Comparison of ENCODE assay signal across 21 mouse cellular contexts in the genomic region with DNA sequence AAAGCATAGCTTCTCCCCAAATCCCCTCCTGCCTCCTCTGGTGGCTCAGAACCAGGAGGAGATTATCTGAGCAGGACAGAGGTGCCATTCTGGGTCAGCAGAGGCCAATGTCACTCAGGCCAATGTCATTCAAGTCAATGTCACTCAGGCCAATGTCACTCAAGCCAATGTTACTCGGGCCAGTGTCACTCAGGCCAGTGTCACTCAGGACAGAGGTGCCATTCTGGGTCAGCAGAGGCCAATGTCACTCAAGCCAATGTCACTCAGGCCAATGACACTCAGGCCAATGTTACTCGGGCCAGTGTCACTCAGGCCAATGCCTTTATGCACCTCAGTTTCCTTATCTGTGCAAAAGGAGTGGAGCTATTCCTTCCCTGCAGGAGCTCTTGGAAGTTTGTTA. TPM values are rescaled to one million over a fixed set of nuclear protein-coding genes. Genes with fewer than 3 reads are reported as not detected.
A peak's percentile ranks its signal among the peaks of the same experiment; 100 is the strongest.
DNase-seq lines count a peak whose midpoint lies in the region; ATAC-seq and TF ChIP-seq lines count a peak whose summit lies in the region.
"Had no signal": no experiment of that assay in that cellular context is flagged by ENCODE, and none has a peak within 500 bp of the region (broad histone marks: within the 10 kb centered on the region; RNA-seq: fewer than 3 reads in every experiment).

No protein-coding gene starts in this region.

- no peak overlapping the region for H3K4me3 ChIP-seq in liver, postnatal 0 days (ENCODE audit: low read depth, low read length)
- no peak overlapping the region for H3K4me3 ChIP-seq in liver, embryonic 12.5 days
- H3K4me3 ChIP-seq in testis, adult 2 months (ENCODE audit: control insufficient read depth, low read depth, low read length): no peak overlapping the region
- H3K4me3 ChIP-seq: embryonic facial prominence, embryonic 10.5 days; embryonic facial prominence, embryonic 12.5 days; forebrain, embryonic 13.5 days; forebrain, embryonic 15.5 days had no signal

- TF ChIP-seq EP300 in liver, postnatal 0 days (IDR thresholded peaks at IDR 0.05; ENCODE audit: low read depth): no peak

- no peaks in the 10 kb centered on the region for H3K9me3 ChIP-seq in liver, postnatal 0 days (ENCODE audit: low read length)
- H3K9me3 ChIP-seq in liver, embryonic 12.5 days (replicated peaks): no peaks in the 10 kb centered on the region
- H3K9me3 ChIP-seq: embryonic facial prominence, embryonic 10.5 days; embryonic facial prominence, embryonic 12.5 days; forebrain, embryonic 13.5 days; forebrain, embryonic 15.5 days had no signal

- no peak for DNase-seq in liver, postnatal 0 days
- DNase-seq in testis, postnatal 10 days (ENCODE audit: low spot score): no peak
- no peak for DNase-seq in yolk sac, embryonic 10.5 days (ENCODE audit: low spot score)
- DNase-seq: adrenal gland, adult 2 months; adrenal gland, postnatal 10 days; adrenal gland, postnatal 25 days; cerebellum, adult 2 months; cerebellum, adult 9-10 months; cerebellum, postnatal 10 days; forebrain, postnatal 0 days had no signal

- no peak overlapping the region for H3K9ac ChIP-seq in liver, postnatal 0 days (replicated peaks)
- H3K9ac ChIP-seq in liver, embryonic 12.5 days: no peak overlapping the region
- H3K9ac ChIP-seq: embryonic facial prominence, embryonic 12.5 days; forebrain, embryonic 13.5 days; forebrain, embryonic 15.5 days; forebrain, postnatal 0 days had no signal

- TF ChIP-seq POLR2A in testis, adult 2 months (IDR thresholded peaks at IDR 0.05; ENCODE audit: control insufficient read depth, low read depth, low read length): no peak

- no peaks in the 10 kb centered on the region for H3K36me3 ChIP-seq in liver, postnatal 0 days (replicated peaks; ENCODE audit: insufficient read depth, low read length)
- H3K36me3 ChIP-seq in liver, embryonic 12.5 days: no peaks in the 10 kb centered on the region
- H3K36me3 ChIP-seq in testis, adult 2 months (ENCODE audit: control insufficient read depth, insufficient read depth, low read length): no peaks in the 10 kb centered on the region
- H3K36me3 ChIP-seq: embryonic facial prominence, embryonic 10.5 days; embryonic facial prominence, embryonic 12.5 days; forebrain, embryonic 15.5 days had no signal

- H3K27me3 ChIP-seq in liver, postnatal 0 days (ENCODE audit: insufficient read depth, low read length): no peaks in the 10 kb centered on the region
- H3K27me3 ChIP-seq in liver, embryonic 12.5 days (replicated peaks): 0 out of 2 replicates have a peak, but pooled peaks cover 14% of the 10 kb centered on the region
- H3K27me3 ChIP-seq in testis, adult 2 months (ENCODE audit: control insufficient read depth, insufficient read depth, low read length): no peaks in the 10 kb centered on the region
- H3K27me3 ChIP-seq: embryonic facial prominence, embryonic 12.5 days; forebrain, embryonic 15.5 days had no signal

- no peaks in the 10 kb centered on the region for H3K4me1 ChIP-seq in liver, postnatal 0 days (ENCODE audit: insufficient read depth)
- H3K4me1 ChIP-seq in liver, embryonic 12.5 days: no peaks in the 10 kb centered on the region
- H3K4me1 ChIP-seq in testis, adult 2 months (ENCODE audit: control insufficient read depth, insufficient read depth, low read length): peaks cover 9% of the 10 kb centered on the region

- no peak overlapping the region for H3K4me2 ChIP-seq in liver, postnatal 0 days (ENCODE audit: low read depth, low read length)
- H3K4me2 ChIP-seq in liver, embryonic 12.5 days: no peak overlapping the region
- H3K4me2 ChIP-seq: embryonic facial prominence, embryonic 12.5 days; forebrain, embryonic 13.5 days; forebrain, embryonic 15.5 days had no signal

- WGBS in liver, postnatal 0 days (ENCODE audit: insufficient replicate concordance): 81% methylated on average over 2 of the region's 2 CpGs
- WGBS in liver, embryonic 12.5 days (ENCODE audit: insufficient replicate concordance): 55% methylated on average over 2 of the region's 2 CpGs

- ATAC-seq in liver, postnatal 0 days: peak; percentile 81
- ATAC-seq in liver, embryonic 12.5 days: no peak
- ATAC-seq: forebrain, embryonic 13.5 days; forebrain, embryonic 15.5 days; forebrain, postnatal 0 days had no signal

- H3K27ac ChIP-seq in liver, postnatal 0 days (ENCODE audit: low read depth): no peak overlapping the region
- no peak overlapping the region for H3K27ac ChIP-seq in liver, embryonic 12.5 days
- H3K27ac ChIP-seq in testis, adult 2 months (ENCODE audit: control insufficient read depth, insufficient read depth, low read depth, low read length): peak overlapping the region; percentile 16; the same call in 1 of the 2 replicates
- H3K27ac ChIP-seq: embryonic facial prominence, embryonic 10.5 days; embryonic facial prominence, embryonic 12.5 days; forebrain, embryonic 13.5 days; forebrain, embryonic 15.5 days had no signal

- no peak for TF ChIP-seq CTCF in liver, postnatal 0 days (IDR thresholded peaks at IDR 0.05; ENCODE audit: low read depth)
- no peak for TF ChIP-seq CTCF in testis, adult 2 months (IDR thresholded peaks at IDR 0.05; ENCODE audit: control insufficient read depth, insufficient read depth, insufficient replicate concordance, low read depth, low read length)

RNA-seq across cellular contexts. Expression of gene Ptgds, which starts 2.7 kb away (rescaled TPM):
- 0.83 and 1.0 TPM in 2 replicates for polyA plus RNA-seq in liver, postnatal 0 days (2015; fragmentation: Nextera tagmentation; extraction: Ambion mirVana)
- 0.20 and 0.22 TPM in 2 replicates for polyA plus RNA-seq in liver, embryonic 12.5 days (2016; fragmentation: Nextera tagmentation; extraction: Ambion mirVana)
- polyA plus RNA-seq in testis, adult 2 months (2012; rRNA removed): 311 and 369 TPM in 2 replicates
- polyA plus RNA-seq: C2C12; embryonic facial prominence, embryonic 10.5 days had no signal

RNA-seq across cellular contexts. Expression of gene Paxx, which starts 11.7 kb away (rescaled TPM):
- polyA plus RNA-seq in liver, postnatal 0 days (2015; fragmentation: Nextera tagmentation; extraction: Ambion mirVana): 14.7 and 17.1 TPM in 2 replicates
- 9.1 and 11.4 TPM in 2 replicates for polyA plus RNA-seq in liver, embryonic 12.5 days (2016; fragmentation: Nextera tagmentation; extraction: Ambion mirVana)
- 34.3 and 35.8 TPM in 2 replicates for polyA plus RNA-seq in testis, adult 2 months (2012; rRNA removed)

RNA-seq across cellular contexts. Expression of gene Clic3, which starts 15.9 kb away (rescaled TPM):
- polyA plus RNA-seq in liver, postnatal 0 days (2015; fragmentation: Nextera tagmentation; extraction: Ambion mirVana): 0.77 and 1.4 TPM in 2 replicates
- polyA plus RNA-seq in liver, embryonic 12.5 days (2016; fragmentation: Nextera tagmentation; extraction: Ambion mirVana): 0.45 and 0.68 TPM in 2 replicates
- 0.78 and 11.8 TPM in 2 replicates for polyA plus RNA-seq in testis, adult 2 months (2012; rRNA removed)

RNA-seq across cellular contexts. Expression of gene Lcn12, which starts 21.2 kb away (rescaled TPM):
- not detected in 2 replicates for polyA plus RNA-seq in liver, postnatal 0 days (2015; fragmentation: Nextera tagmentation; extraction: Ambion mirVana)
- polyA plus RNA-seq in liver, embryonic 12.5 days (2016; fragmentation: Nextera tagmentation; extraction: Ambion mirVana): not detected in 2 replicates
- polyA plus RNA-seq in testis, adult 2 months (2012; rRNA removed): 5.7 TPM in 1 of 2 replicates, not detected in the other
- polyA plus RNA-seq: adrenal gland, adult 2 months; brain, embryonic 14.5 days; C2C12; cerebellum, adult 2 months; cortical plate, adult 2 months; embryonic facial prominence, embryonic 10.5 days; embryonic facial prominence, embryonic 12.5 days; embryonic facial prominence, embryonic 14.5 days; forebrain, embryonic 11.5 days; forebrain, embryonic 13.5 days; forebrain, embryonic 15.5 days; forebrain, postnatal 0 days had no signal

RNA-seq across cellular contexts. Expression of gene Fbxw5, which starts 28.0 kb away (rescaled TPM):
- polyA plus RNA-seq in liver, postnatal 0 days (2015; fragmentation: Nextera tagmentation; extraction: Ambion mirVana): 26.7 and 26.9 TPM in 2 replicates
- 39.9 and 42.7 TPM in 2 replicates for polyA plus RNA-seq in liver, embryonic 12.5 days (2016; fragmentation: Nextera tagmentation; extraction: Ambion mirVana)
- polyA plus RNA-seq in testis, adult 2 months (2012; rRNA removed): 137 and 166 TPM in 2 replicates

Comparison
In these comparisons a context has a peak if more than half of its experiments do, and no peak if none do; other contexts are left out.
1. RNA of gene Ptgds, which starts 2.7 kb away (polyA plus RNA-seq): 311 to 369 TPM in testis, adult 2 months; 0.83 to 1.0 TPM in liver, postnatal 0 days and 0.20 to 0.22 TPM in liver, embryonic 12.5 days; every median in the first group is over 100 times any median in the second.